Mouse (Mus musculus): Measurements from ENCODE around the gene Pdgfc.

- TF ChIP-seq POLR2A (IDR thresholded peaks at IDR 0.05; ENCODE audit: borderline replicate concordance, extremely low read depth, low read depth, low read length) (no peak), CTCF (IDR thresholded peaks at IDR 0.05; ENCODE audit: insufficient read depth, low read length) (no peak)
Measured at GRCm38 (mm10) chr3:81112892-81113291, 76.7 kb downstream of the Pdgfc start.

All from lung, adult 2 months (tissue).